Mouse (Mus musculus): Measurements from ENCODE around the gene Tcerg1l.

- no peak for TF ChIP-seq GATA1 (IDR thresholded peaks at IDR 0.05; ENCODE audit: borderline replicate concordance, low read length)
- no peak for TF ChIP-seq FLI1 (IDR thresholded peaks at IDR 0.05; ENCODE audit: low read length)
Measured at GRCm38 (mm10) chr7:138184197-138184596, 213.3 kb downstream of the Tcerg1l start.

Measured in megakaryocyte, embryonic 14.5 days (primary cell).